In the genomic region with DNA sequence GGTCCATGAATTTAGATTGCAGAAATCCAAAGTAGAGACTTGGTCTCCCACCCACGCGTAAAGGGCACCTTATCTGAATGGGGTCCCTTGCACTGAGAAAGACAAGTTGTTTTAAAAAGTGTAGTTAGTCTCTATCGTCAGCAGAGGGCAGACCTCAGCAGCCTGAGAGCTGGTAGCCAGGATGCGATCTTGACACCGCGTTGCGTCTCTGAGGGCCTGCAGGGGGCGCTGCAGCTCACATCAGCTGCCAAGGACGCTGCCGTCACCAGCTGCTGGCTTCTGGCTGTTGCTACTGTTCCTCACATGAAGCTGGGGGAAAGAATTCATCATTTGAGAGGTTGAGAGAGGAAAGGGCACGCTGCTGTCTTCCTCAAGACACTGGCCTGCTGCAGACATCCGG, we compare ENCODE assay signal across 8 mouse cellular contexts. TPM values are rescaled to one million over a fixed set of nuclear protein-coding genes. Genes with fewer than 3 reads are reported as not detected.
DNase-seq lines count a peak whose midpoint lies in the region; ATAC-seq and TF ChIP-seq lines count a peak whose summit lies in the region.

No protein-coding gene starts in this region.

- no peaks in the 10 kb centered on the region for H3K9me3 ChIP-seq in hindbrain, embryonic 16.5 days (ENCODE audit: control insufficient read depth, low read length)

- intact Hi-C loops in gastrocnemius, adult 2 months (cut with DNase I), result loop anchor here (2.0 to 5.0 kb wide), 3 partner anchors 361 to 446 kb away; no protein-coding TSS in a partner anchor

- ATAC-seq in hindbrain, embryonic 16.5 days, result peak; percentile 52

- H3K9ac ChIP-seq in hindbrain, embryonic 16.5 days (ENCODE audit: low read depth, low read length), result no peak overlapping the region

- TF ChIP-seq CTCF in gastrocnemius, adult 2 months (IDR thresholded peaks at IDR 0.05), result no peak

- H3K4me3 ChIP-seq in gastrocnemius, adult 2 months, result peak overlapping the region; percentile 44
- H3K4me3 ChIP-seq in hindbrain, embryonic 16.5 days (ENCODE audit: low read length), result no peak overlapping the region
- H3K4me3 ChIP-seq in macrophage (ENCODE audit: inconsistent target), result no peak overlapping the region

- DNase-seq in WW6 (ENCODE audit: low read depth, low spot score), result peak; percentile 67
- peak; percentile 93 to 96 for DNase-seq in cerebellum, postnatal 14 days
- peak; percentile 93 for DNase-seq in gastrocnemius, adult 2 months
- peak; percentile 81 to 82 for DNase-seq in layer of hippocampus, postnatal 36 days
- DNase-seq in right cerebral cortex, adult 2 months (ENCODE audit: low spot score in 2 of 2), result peak; percentile 88 to 91
- peak; percentile 79 for DNase-seq in urinary bladder, adult 2 months (ENCODE audit: low spot score)

- H3K4me2 ChIP-seq in hindbrain, embryonic 16.5 days (ENCODE audit: low read length), result no peak overlapping the region

- H3K27me3 ChIP-seq in hindbrain, embryonic 16.5 days (replicated peaks; ENCODE audit: control insufficient read depth, insufficient read depth, low read length), result no peaks in the 10 kb centered on the region

- H3K27ac ChIP-seq in gastrocnemius, adult 2 months, result peak overlapping the region; percentile 50
- H3K27ac ChIP-seq in hindbrain, embryonic 16.5 days (ENCODE audit: low read depth, low read length), result no peak overlapping the region
- H3K27ac ChIP-seq in macrophage, result peak overlapping the region; percentile 54

- 13% methylated on average over 12 of the region's 12 CpGs for WGBS in hindbrain, embryonic 16.5 days
- WGBS in macrophage (ENCODE audit: missing documents), result 9% methylated on average over 12 of the region's 12 CpGs

- H3K79me2 ChIP-seq in macrophage (ENCODE audit: inconsistent target), result no peaks in the 10 kb centered on the region

- H3K4me1 ChIP-seq in hindbrain, embryonic 16.5 days (ENCODE audit: control insufficient read depth, insufficient read depth, low read depth, low read length), result no peaks in the 10 kb centered on the region

- no peaks in the 10 kb centered on the region for H3K36me3 ChIP-seq in hindbrain, embryonic 16.5 days (ENCODE audit: control insufficient read depth, insufficient read depth, low read length)
- H3K36me3 ChIP-seq in macrophage (ENCODE audit: inconsistent target), result no peaks in the 10 kb centered on the region

RNA-seq across cellular contexts. Expression of a gene that starts 28.9 kb away (rescaled TPM):
- total RNA-seq in gastrocnemius, adult 2 months (2021), result 10 to 100 TPM; 55.4 to 67.5 TPM
- polyA plus RNA-seq in hindbrain, embryonic 16.5 days (2015; fragmentation: Nextera tagmentation; extraction: Ambion mirVana), result 128 and 133 TPM in 2 replicates
- total RNA-seq in layer of hippocampus, postnatal 36 days (2021), result 10 to 100 TPM; 81.1 to 82.7 TPM
- 100 to 1,000 TPM in 19 of 26 experiments, 10 to 100 TPM in 7; 54.4 to 318 (median 136) TPM for total RNA-seq in macrophage (2018; cell fraction: chromatin; rRNA removed)
- 100 to 1,000 TPM; 107 to 202 (median 147) TPM for total RNA-seq in macrophage (2018; cell fraction: cytosol; rRNA removed)
- total RNA-seq in macrophage (2018; cell fraction: nucleus; rRNA removed), result 100 to 1,000 TPM in 17 of 26 experiments, 10 to 100 TPM in 9; 53.3 to 191 (median 113) TPM
- polyA plus RNA-seq in macrophage (2018), result 125 to 155 TPM (median 146 TPM) in 3 replicates
- polyA plus RNA-seq in urinary bladder, adult 2 months (2012; rRNA removed), result 55.1 and 56.2 TPM in 2 replicates

RNA-seq across cellular contexts. Expression of a gene that starts 47.7 kb away (rescaled TPM):
- under 1 TPM; 0.08 to 0.18 TPM for total RNA-seq in gastrocnemius, adult 2 months (2021)
- polyA plus RNA-seq in hindbrain, embryonic 16.5 days (2015; fragmentation: Nextera tagmentation; extraction: Ambion mirVana), result 0.06 and 0.11 TPM in 2 replicates
- under 1 TPM in 1 of 2 experiments, not detected in 1; 0.12 TPM for total RNA-seq in layer of hippocampus, postnatal 36 days (2021)
- under 1 TPM in 9 of 26 experiments, not detected in 17; 0.29 to 0.83 (median 0.42) TPM for total RNA-seq in macrophage (2018; cell fraction: chromatin; rRNA removed)
- not detected for total RNA-seq in macrophage (2018; cell fraction: cytosol; rRNA removed)
- under 1 TPM in 4 of 26 experiments, not detected in 22; 0.17 to 0.58 (median 0.22) TPM for total RNA-seq in macrophage (2018; cell fraction: nucleus; rRNA removed)
- 0.07 TPM in 1 of 3 replicates, not detected in the others for polyA plus RNA-seq in macrophage (2018)
- 0.13 and 0.21 TPM in 2 replicates for polyA plus RNA-seq in urinary bladder, adult 2 months (2012; rRNA removed)
